Mouse (Mus musculus): Measurements from ENCODE around the gene Tenm1. TPM values are rescaled to one million over a fixed set of nuclear protein-coding genes. Genes with fewer than 3 reads are reported as not detected.

Gene Tenm1
- total and polyA plus RNA-seq, 3 experiments: not detected

DNA sequence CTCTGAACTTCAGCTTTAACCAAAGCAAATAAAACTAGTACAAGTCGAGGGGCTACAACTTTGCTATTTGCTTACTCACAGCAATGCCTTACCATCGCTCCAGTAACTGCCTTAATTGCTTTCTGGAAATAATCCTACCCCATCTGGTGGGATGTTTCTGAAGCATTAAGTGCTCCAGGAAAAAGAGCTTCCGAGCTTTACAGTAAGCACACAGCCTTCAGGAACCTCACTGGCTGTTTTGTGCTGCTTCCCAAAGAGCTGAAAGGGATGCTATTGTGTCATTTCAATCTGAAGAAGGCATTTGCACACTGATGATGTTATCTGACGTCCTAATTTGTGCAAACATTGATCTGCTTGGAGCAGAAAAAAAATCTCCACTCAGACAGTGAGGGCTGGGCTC is 647.4 kb downstream of the Tenm1 start:
- DNase-seq (ENCODE audit: low read depth, low spot score): no peak
- no peaks in the 10 kb centered on the region for H3K79me2 ChIP-seq (ENCODE audit: control insufficient read depth, insufficient read depth, low read length, poor library complexity)
- no peak overlapping the region for H3K9ac ChIP-seq (ENCODE audit: control insufficient read depth, low read depth, low read length, poor library complexity, severe bottlenecking)
- no peaks in the 10 kb centered on the region for H3K4me1 ChIP-seq (ENCODE audit: control insufficient read depth in 1 of 2, insufficient read depth in 2 of 2, low read length in 2 of 2)
- H3K4me3 ChIP-seq (ENCODE audit: control insufficient read depth in 1 of 2, insufficient read depth in 1 of 2, low read depth in 2 of 2, low read length in 2 of 2): no peak overlapping the region
- no peak overlapping the region for H3K27ac ChIP-seq (ENCODE audit: control insufficient read depth, low read depth, low read length)
- no peaks in the 10 kb centered on the region for H3K36me3 ChIP-seq (ENCODE audit: control insufficient read depth in 1 of 2, insufficient read depth in 2 of 2, low read length in 2 of 2)
- TF ChIP-seq TCF12 (IDR thresholded peaks at IDR 0.05; ENCODE audit: low read depth, low read length): no peak
- no peak for TF ChIP-seq CTCF (IDR thresholded peaks at IDR 0.05 in 2 of 3, conservative IDR thresholded peaks at IDR 0.05 in 1 of 3; ENCODE audit: control insufficient read depth in 1 of 3, insufficient read depth in 1 of 3, low read depth in 2 of 3, low read length in 3 of 3, poor library complexity in 1 of 3, severe bottlenecking in 1 of 3)
- TF ChIP-seq NRF1 (IDR thresholded peaks at IDR 0.05; ENCODE audit: insufficient read depth, low read depth, low read length, poor library complexity, severe bottlenecking): no peak
- no peak for TF ChIP-seq SIN3A (IDR thresholded peaks at IDR 0.05; ENCODE audit: low read length)
- TF ChIP-seq RAD21 (IDR thresholded peaks at IDR 0.05; ENCODE audit: low read depth, low read length): no peak
- no peak for TF ChIP-seq JUND (IDR thresholded peaks at IDR 0.05; ENCODE audit: low read depth, low read length)
- TF ChIP-seq MAFK (IDR thresholded peaks at IDR 0.05; ENCODE audit: borderline replicate concordance, low read depth, low read length): no peak
- no peak for TF ChIP-seq GATA1 (IDR thresholded peaks at IDR 0.05; ENCODE audit: low read depth, low read length)
- no peak for TF ChIP-seq CHD2 (IDR thresholded peaks at IDR 0.05; ENCODE audit: low read length)
- H3K27me3 ChIP-seq (ENCODE audit: control insufficient read depth in 1 of 2, insufficient read depth in 2 of 2, low read length in 2 of 2): no peaks in the 10 kb centered on the region
- H3K9me3 ChIP-seq (replicated peaks; ENCODE audit: insufficient read depth, low read length): no peaks in the 10 kb centered on the region

DNA sequence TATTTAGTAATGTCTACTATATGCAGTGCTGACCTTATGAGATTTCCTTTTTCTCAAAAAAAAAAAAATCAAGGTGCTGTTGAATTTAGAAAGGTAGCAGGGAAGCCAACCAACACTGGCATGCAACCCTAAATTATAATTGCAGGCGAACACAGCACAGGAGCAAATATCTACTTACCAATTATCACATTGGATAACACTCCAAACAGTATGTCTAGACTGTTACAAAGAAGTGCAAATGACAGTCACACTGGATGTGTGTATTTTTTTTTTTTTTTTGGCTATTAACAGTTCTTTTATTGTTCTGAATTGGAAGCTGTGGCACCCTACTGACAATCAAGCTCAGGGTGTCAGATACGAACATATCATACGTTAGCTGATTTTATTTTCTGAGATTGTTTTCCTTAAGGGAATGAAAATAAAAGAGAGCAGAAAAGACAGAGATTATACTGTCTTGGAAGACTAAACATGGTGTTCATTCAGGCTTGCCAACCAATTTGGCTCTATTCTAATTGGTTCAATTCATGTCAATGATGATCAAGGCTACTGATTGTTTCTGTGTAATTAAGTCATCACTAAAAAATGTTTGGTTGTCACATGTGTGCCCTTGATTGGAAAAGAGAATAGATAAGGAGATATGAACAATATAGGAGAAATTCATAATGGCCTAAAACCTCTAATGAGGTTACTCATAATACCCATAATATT is 710.7 kb downstream of the Tenm1 start:
- Histone ChIP-seq H3K4me3 (ENCODE audit: control insufficient read depth in 1 of 2, insufficient read depth in 1 of 2, low read depth in 2 of 2, low read length in 2 of 2) (no peak overlapping the region), H3K79me2 (ENCODE audit: control insufficient read depth, insufficient read depth, low read length, poor library complexity) (no peaks in the 10 kb centered on the region), H3K4me1 (ENCODE audit: control insufficient read depth in 1 of 2, insufficient read depth in 2 of 2, low read length in 2 of 2) (no peaks in the 10 kb centered on the region), H3K27ac (ENCODE audit: control insufficient read depth, low read depth, low read length) (no peak overlapping the region), H3K36me3 (ENCODE audit: control insufficient read depth in 1 of 2, insufficient read depth in 2 of 2, low read length in 2 of 2) (no peaks in the 10 kb centered on the region), H3K27me3 (ENCODE audit: control insufficient read depth in 1 of 2, insufficient read depth in 2 of 2, low read length in 2 of 2) (no peaks in the 10 kb centered on the region), H3K9ac (ENCODE audit: control insufficient read depth, low read depth, low read length, poor library complexity, severe bottlenecking) (no peak overlapping the region), H3K9me3 (replicated peaks; ENCODE audit: insufficient read depth, low read length) (no peaks in the 10 kb centered on the region)
- TF ChIP-seq ZMIZ1 (IDR thresholded peaks at IDR 0.05; ENCODE audit: low read depth, low read length) (no peak), ZNF384 (IDR thresholded peaks at IDR 0.05; ENCODE audit: low read depth, low read length) (no peak), GATA1 (IDR thresholded peaks at IDR 0.05; ENCODE audit: low read depth, low read length) (no peak), JUND (IDR thresholded peaks at IDR 0.05; ENCODE audit: low read depth, low read length) (no peak), SIN3A (IDR thresholded peaks at IDR 0.05; ENCODE audit: low read length) (no peak), MYB (IDR thresholded peaks at IDR 0.05; ENCODE audit: low read depth, low read length) (no peak), TCF12 (IDR thresholded peaks at IDR 0.05; ENCODE audit: low read depth, low read length) (no peak), E2F4 (IDR thresholded peaks at IDR 0.05; ENCODE audit: borderline replicate concordance, low read depth, low read length) (no peak), MYC (IDR thresholded peaks at IDR 0.05; ENCODE audit: low read depth, low read length) (no peak), EP300 (IDR thresholded peaks at IDR 0.05; ENCODE audit: low read depth in 1 of 2, low read length in 2 of 2) (no peak), SMC3 (IDR thresholded peaks at IDR 0.05; ENCODE audit: low read depth, low read length) (no peak), ZKSCAN1 (IDR thresholded peaks at IDR 0.05; ENCODE audit: low read depth, low read length) (no peak), TBP (IDR thresholded peaks at IDR 0.05; ENCODE audit: low read depth, low read length) (no peak), MAFK (IDR thresholded peaks at IDR 0.05; ENCODE audit: borderline replicate concordance, low read depth, low read length) (no peak), GABPA (IDR thresholded peaks at IDR 0.05; ENCODE audit: low read depth, low read length) (no peak), ELF1 (IDR thresholded peaks at IDR 0.05; ENCODE audit: low read depth, low read length) (no peak), KAT2A (conservative IDR thresholded peaks at IDR 0.05; ENCODE audit: low read depth, low read length) (no peak), POLR2A (IDR thresholded peaks at IDR 0.05; ENCODE audit: control insufficient read depth in 1 of 2, insufficient read depth in 1 of 2, low read depth in 1 of 2, low read length in 2 of 2, poor library complexity in 1 of 2) (no peak)
- DNase-seq (ENCODE audit: low read depth, low spot score): no peak
